Mouse (Mus musculus) left cerebral cortex, postnatal 36 days (tissue): ENCODE results near the gene Uhrf2. TPM values are rescaled to one million over a fixed set of nuclear protein-coding genes. Genes with fewer than 3 reads are reported as not detected.
A peak's percentile ranks its signal among the peaks of the same experiment; 100 is the strongest.
"Not testable (repeated sequence)": the region's sequence is repeated elsewhere in the genome, so short reads cannot be mapped to it uniquely, and the experiment has no call there.

Experiments used
- DNase-seq, 2 experiments: peaks; one replicate each; pipeline ENCODE4 v3.0.0; 2021 to 2022; ENCODE audit warnings: low spot score in 2 of 2, mixed read lengths in 1 of 2
- intact Hi-C: fragments of 180-260 bp; cut with DNase I; formaldehyde crosslinking; loops from one replicate; pipeline ENCODE4 v1.15.1; 2025
- total RNA-seq, 2 experiments: library from RNA; stranded (reverse); gene quantifications; 2 replicates each; pipeline ENCODE4 v1.2.3; 2021

Gene Uhrf2
- total RNA-seq, result 10 to 100 TPM; 44.1 to 59.1 TPM

- peak; percentile 93 to 95 for DNase-seq
- intact Hi-C loops, result loop anchor here (5.0 to 10.0 kb wide), 3 partner anchors 87 to 218 kb away; partner anchors contain the start of gene Ranbp6
These were observed at the start of gene Uhrf2 for GRCm38 (mm10) chr19:30029894-30030635. TSS of gene Uhrf2 (plus strand) at chr19:30030513.

DNA sequence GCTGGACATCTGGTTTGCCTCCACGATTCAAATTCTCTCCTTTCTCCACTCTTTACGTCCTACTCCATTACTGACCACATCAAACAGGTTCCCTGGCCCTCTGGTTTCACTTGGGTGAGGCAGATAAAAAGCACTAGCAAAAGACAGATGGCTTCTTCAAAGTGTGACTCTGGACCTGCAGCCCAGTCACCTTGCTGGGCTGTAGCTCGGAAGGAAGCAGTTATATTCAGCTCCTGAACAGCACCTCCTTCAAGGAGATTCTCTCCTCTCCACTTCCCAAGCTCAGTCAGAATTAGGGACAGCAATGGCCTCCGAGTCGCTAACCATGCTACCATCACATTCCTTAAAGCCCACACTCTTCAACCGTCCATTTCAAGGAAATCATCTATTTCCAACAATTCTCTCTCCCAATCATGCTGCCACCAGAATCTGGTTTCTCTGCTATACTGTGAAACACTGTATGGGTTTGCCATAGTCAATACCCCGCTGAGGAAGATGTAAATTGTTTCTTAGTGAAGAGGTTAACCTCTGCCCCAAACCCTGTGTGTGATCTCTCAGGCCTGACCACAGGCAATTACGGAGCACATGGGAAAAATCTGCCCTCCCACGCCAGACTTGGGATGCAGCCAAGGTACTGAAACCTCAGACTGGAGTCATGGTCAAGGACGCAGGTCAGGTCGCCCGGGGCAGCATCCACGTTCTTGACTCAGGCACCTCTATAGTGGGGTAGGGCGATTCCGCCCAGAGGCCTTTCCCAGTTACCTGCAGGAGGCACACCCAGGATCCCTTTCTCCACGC is 45.9 kb upstream of the Uhrf2 start:
- intact Hi-C loops, result loop anchor here (10.0 kb wide), 2 partner anchors 140 to 220 kb away; no protein-coding TSS in a partner anchor
- no peak for DNase-seq

DNA sequence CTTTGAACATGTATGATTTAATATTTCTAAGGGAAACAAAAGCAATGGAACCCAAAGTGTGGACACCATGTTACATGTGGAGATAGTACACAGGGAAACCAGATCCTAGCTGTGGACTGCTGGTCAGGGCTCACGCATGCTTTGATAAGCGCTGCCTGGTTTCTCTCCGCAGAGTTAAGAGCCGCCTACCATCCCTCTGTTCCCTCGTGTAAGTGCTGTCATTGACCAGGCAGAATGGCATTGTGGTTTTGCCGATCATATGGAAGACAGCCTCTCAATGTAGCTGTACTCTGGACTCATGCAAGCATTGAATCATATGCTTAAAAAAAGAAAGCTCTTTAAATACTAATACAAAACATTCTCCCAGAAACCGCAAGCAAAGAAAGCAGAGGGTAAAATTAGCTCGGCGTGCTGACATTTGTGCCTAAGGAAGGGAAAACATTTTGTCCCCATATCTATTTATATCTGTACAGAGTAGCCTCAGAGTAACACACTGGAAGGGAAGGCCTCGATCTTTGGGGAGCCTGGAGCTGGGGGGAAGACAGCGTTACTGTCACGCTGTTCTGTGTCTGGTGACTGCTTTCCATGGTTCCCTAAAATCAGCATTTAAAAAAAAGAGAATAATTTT is 43.7 kb upstream of the Uhrf2 start:
- DNase-seq, result no peak
- intact Hi-C loops, result loop anchor here (10.0 kb wide), 2 partner anchors 138 to 218 kb away; no protein-coding TSS in a partner anchor

DNA sequence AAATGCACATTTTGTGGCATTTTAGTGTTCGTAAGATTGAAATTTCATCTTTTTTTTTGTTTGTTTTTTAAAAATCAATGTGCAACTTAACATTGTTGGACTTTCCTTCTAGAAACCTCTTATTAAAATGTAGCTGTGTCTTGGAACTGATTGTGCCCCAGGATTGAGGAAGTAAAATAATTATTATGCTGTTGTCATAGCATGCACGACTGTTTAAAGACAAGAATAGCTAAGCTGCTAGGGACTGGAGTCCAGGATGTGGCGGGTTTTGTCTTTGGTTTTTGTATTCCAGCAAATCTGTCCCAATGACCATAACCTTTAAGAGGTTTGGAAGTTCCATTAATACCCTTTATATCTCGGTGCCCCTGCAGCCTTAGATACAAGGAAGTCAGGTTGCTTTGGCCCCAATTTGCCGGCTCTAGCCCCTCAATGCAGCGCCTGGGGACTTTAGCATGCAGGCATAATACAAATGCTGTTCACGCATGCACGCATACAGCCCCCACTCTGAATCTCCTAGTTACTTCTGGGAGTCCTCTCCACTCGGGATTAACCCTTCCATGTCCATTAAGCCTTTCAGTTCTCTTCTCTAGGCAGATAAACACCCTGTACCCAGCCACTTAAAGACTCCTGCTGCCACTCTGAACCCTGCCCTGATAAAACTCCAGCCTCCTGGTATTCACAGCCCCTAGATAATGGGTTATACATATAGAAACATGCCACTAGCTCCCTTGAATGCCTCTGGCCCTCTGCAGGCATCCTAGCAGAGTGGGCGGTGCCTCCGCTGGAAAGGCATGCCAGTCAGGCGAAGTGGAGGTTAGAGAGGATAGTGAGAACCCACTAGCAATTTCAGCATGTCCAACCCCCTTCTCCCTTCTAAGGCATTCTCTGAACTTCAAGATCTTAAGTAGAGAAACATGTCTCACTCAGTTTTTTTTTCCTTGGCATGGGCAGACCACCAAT is 29.6 kb upstream of the Uhrf2 start:
- intact Hi-C loops, result no loop called here
- DNase-seq, result no peak

GRCm38 (mm10) chr19:30001550-30001949 is 28.8 kb upstream of the Uhrf2 start:
- intact Hi-C loops, result no loop called here
- no peak for DNase-seq

- DNase-seq, result no peak
- intact Hi-C loops, result no loop called here
These were observed 26.7 kb upstream of the Uhrf2 start, which contains the start of gene Trpd52l3 for GRCm38 (mm10) chr19:30003621-30004020. TSS of gene Trpd52l3 (plus strand) at chr19:30003790.

DNA sequence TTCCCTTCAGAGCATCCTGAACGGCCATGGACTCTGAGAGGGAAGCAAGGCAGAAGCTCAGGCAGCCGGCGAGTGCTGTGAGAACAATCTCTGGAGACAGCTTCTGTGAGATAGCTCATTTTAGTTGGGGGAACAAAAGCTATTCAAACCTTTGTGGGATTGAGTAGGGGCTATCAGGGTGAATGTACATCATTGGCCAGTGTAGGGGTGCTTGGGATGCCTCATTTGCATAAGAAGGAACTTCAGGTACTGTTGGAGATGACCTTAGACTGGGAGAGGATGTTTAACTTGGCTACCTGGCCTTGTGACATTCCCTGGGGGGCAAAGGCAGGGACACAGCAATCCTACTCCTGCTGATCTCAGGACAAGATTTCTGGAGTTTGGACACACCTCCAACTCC is 23.9 kb upstream of the Uhrf2 start:
- intact Hi-C loops, result no loop called here
- DNase-seq, result no peak

GRCm38 (mm10) chr19:30010520-30011296 is 19.6 kb upstream of the Uhrf2 start:
- no peak for DNase-seq
- intact Hi-C loops, result no loop called here

DNA sequence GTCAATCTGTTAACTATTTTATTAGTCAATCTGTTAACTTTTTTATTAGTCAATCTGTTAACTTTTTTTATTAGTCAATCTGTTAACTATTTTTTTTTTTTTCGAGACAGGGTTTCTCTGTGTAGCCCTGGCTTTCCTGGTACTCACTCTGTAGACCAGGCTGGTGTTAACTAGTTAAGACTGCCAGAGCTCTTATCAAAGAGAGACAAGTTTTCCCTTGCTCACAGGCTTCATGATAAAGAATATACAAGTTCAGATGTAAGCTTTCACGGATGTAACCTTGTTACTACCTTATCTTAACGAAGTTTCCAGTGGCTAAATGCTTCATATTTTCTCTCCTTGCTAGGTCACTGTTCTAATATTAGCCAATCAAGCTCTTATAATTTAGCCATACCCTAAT is 16.0 kb upstream of the Uhrf2 start:
- DNase-seq, result no peak
- intact Hi-C loops, result no loop called here

DNA sequence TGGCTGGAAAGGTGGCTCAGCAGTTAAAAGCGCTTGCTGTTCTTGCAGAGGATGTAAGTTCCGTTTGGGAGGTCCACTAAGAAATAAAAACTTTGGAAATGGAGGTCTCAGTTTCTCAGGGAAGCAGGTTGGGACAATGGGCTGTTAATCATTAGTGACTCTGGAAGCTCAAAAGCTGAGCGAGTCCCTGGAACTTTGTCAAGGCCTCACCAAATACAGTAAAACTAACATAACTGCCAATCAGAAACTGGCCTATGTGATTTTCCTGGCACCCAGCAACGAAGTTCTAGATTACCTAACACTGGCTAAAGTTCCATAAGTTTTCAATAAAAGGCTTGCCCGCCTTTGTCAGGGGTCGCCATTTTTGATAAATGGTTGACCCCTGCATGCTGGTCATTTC is 14.2 kb upstream of the Uhrf2 start:
- DNase-seq, result no peak
- intact Hi-C loops, result no loop called here

GRCm38 (mm10) chr19:30023419-30023818 is 6.9 kb upstream of the Uhrf2 start:
- DNase-seq, intact Hi-C loops: not testable (repeated sequence)

GRCm38 (mm10) chr19:30029002-30029710 is 1.2 kb upstream of the Uhrf2 start:
- DNase-seq, result no peak
- intact Hi-C loops, result no loop called here

GRCm38 (mm10) chr19:30030636-30031467 is 539 bp downstream of the Uhrf2 start:
- intact Hi-C loops, result loop anchor here (5.0 to 10.0 kb wide), 3 partner anchors 86 to 219 kb away; partner anchors contain the start of gene Ranbp6
- DNase-seq, result peak in 1 of 2 experiments; percentile 9

GRCm38 (mm10) chr19:30031468-30031931 is 1.2 kb downstream of the Uhrf2 start:
- intact Hi-C loops, result loop anchor here (5.0 to 10.0 kb wide), 3 partner anchors 86 to 219 kb away; partner anchors contain the start of gene Ranbp6
- no peak for DNase-seq

GRCm38 (mm10) chr19:30032206-30032605 is 1.9 kb downstream of the Uhrf2 start:
- no peak for DNase-seq
- intact Hi-C loops, result loop anchor here (5.0 to 10.0 kb wide), 3 partner anchors 85 to 220 kb away; partner anchors contain the start of gene Ranbp6

GRCm38 (mm10) chr19:30035361-30035760 is 5.0 kb downstream of the Uhrf2 start:
- DNase-seq, result no peak
- intact Hi-C loops, result loop anchor here (10.0 kb wide), 1 partner anchor 169 kb away; no protein-coding TSS in a partner anchor
